Mouse (Mus musculus) embryo, embryonic 11 days (tissue): ENCODE results near the gene Fam120b.
A peak's percentile ranks its signal among the peaks of the same experiment; 100 is the strongest.

Experiments used
- DNase-seq: peaks from one replicate; pipeline ENCODE4 v3.0.0-alpha.2; 2015

Fam120b gene

DNA sequence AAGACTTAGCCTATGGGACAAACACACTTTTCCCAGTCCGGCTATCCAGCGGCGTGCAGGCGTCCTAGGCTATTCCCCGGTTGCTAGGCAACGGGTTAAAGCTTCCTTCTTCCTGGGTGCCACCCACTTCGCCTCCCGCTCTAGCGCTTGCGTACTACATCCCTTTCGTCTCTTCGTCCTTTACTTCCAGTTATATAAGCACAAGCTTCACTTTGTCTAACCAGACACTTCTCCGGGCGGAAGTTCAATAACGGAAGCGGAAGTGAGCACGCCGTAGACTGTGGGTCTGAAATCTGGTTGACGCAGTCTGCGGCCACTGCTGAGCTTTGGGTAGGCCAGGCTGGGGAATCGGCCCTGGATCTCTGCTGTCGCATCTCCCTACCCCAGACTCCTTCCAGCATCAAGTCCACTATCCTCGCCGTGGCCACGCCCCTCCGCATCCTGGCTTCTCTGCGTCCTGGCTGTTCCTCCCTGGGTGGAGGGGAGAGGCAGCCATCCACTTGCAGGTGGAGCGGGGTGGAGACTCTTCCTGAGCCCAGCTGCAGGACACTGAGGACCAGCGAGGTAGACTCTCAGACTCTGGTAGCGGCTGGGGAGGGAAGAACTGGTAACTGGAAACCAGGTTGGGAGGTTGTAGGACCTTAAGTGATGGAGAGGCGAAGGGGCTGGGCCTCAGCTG lies at the start of gene Fam120b:
TSS of gene Fam120b (plus strand) at position 206 of the 679 bp plus-strand sequence.
- peak; percentile 96 for DNase-seq

DNA sequence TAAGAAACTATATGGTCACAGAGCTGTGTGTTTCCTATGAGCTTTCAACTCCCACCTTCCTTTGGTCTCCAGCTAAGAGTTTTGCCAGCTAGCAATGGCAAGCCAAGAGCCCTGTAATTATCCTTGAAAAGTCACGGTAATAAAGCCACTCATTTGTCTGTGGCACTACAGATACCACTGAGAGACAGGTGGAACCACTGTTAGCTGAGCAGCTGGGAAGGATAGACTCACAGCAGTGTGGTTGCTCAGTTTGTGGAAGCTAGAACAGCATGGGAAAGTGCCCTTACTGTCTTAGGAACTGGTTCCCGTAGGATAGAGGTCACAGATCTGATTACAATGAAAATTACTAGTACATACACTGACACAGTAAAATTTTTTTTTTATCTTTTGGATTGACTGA lies 45.9 kb upstream of the Fam120b start:
- DNase-seq, result no peak

DNA sequence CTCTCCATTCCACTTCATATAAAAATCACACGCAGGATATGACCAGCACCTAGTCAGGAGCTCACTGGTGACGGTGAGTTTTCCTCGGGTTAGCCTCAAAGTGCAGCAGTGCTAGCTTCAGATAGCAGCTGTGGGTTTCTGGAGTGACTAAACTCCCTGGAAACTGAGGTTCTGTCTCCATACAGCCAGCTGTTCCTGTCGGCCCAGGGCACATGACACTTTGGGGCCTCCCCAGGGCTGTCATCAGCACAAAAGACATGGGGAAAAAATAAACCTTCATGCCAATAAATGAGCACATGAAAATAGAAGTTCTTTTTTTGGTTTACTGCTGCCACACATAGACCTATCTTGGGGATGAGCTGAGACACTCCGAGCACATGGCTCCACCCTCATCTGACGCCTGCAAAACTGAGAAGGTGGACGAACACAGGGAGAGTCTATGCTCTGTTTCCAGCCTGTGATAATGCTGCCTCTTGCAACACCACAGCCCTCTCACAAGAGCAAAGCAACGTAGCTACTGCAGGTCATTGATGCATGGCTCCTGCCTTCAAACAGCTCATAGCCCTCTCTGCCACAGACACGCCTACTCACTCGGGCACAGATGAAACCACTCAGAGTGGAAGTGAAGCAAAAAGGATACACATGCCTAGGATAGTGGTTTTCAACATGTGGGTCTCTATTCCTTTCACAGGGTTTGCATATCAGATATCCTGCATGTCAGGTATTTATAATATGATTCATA lies 43.0 kb upstream of the Fam120b start:
- DNase-seq, result no peak

DNA sequence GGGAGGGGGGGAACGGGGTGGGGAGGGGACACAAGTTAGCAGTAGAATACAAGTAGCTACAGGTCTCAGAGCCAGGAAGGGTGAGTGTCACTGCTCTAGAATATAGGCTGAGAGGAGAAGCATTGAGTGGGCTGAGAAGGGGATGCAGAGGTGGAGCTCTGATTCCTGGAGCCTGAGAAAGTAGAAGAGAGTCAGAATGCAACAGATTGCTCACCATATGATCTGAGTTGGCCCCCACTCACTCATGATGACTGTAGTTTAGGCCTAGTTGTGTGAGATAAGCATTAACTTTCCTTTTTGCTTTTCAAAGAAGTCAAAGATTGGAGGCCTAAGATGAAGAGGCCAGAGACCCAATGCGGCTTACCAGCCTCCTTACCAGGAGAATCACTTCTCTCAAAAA lies 42.0 kb upstream of the Fam120b start:
- DNase-seq, result no peak

DNA sequence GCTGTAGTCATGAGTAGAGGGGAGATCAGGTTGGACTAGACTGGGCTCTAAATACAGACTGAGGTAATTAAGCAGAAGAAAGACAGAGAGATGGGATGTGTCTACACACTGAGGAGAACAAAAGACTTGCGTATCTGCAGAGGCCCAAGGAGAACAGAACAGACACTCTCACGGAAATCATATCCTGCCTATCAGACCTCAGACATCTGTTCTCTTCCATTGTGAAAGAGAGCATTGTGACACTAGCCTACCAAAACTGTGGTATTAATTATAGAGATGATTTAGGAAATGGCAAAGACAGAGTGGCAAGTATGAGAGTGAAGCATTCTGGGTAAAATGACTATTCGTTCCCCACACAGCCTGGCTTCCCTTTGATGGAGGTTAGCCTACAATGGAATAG lies 40.9 kb upstream of the Fam120b start:
- no peak for DNase-seq

DNA sequence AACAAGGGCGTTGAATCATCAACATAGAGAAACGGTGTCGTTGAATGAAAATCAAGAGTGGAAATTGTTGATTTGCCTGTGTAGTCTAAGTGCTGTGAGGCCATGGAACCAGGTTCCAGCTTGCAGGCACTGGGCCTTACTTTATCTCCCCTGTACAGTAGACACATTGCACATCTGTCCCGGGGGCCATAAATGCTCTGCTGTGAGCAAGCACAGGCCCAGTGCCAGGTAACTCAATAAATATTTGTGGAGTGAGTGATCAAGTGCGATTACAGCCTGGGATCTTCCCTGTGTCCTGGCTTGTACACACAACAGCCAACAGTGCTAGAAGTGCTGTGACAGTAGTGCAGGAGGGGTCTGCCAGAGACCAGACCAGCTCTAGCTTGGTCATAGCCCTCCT lies 39.5 kb upstream of the Fam120b start:
- no peak for DNase-seq

DNA sequence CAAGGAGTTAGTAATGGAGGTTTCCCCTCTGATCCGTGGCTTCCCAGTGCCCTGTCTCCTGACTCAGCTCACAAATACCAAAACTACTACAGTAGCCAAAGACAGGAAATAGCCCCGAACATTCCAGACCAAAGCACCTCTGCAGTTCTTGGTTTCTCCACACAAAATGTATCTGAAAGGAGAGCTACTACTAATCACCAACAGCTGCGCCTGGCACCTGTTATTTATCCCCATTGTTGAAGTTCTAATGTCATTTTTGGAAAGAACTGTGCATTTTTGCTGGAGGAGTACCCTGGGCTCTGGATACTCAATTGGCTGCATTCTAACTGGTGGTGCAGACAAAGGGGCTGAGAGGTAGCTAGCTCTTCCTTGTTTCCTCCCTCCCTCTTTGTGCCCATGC lies 38.9 kb upstream of the Fam120b start:
- DNase-seq, result no peak

DNA sequence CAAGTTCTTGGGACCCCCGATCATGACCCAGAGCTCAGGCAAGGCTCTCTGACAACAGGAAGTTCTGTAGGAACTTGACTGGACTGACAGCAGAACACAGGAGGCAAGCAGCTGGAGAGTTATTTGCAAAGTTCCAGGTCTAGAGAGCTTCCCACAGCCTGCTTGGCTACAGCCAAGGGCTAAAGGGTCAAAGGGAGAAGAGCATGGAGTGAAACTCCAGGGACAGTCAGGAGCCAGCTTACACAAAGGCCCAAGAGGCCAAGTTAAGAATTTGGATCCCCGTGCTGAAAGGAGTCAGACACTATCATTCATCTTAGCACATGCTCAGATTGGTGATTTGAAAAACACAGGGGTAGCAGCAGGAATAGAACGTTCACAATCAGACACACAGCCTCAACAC lies 32.3 kb upstream of the Fam120b start:
- no peak for DNase-seq

DNA sequence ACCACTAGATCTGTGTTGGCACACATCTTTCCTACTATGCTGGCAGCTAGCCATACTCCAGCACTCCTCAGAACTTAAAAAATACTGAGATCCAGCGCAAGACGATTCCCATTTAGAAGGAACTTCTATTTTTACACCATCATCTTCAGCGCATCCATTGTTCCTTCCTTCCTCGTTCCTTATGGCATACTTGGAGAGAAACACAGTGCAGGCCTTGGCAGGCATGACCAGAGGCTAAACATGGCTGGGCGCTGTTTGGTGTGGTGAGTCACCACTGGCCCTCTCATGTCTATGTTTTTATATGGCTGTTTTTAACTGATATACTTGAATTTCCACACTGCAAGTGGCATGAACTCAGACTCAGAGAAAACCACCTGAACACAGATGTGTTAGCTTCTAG lies 30.4 kb upstream of the Fam120b start:
- DNase-seq, result no peak

DNA sequence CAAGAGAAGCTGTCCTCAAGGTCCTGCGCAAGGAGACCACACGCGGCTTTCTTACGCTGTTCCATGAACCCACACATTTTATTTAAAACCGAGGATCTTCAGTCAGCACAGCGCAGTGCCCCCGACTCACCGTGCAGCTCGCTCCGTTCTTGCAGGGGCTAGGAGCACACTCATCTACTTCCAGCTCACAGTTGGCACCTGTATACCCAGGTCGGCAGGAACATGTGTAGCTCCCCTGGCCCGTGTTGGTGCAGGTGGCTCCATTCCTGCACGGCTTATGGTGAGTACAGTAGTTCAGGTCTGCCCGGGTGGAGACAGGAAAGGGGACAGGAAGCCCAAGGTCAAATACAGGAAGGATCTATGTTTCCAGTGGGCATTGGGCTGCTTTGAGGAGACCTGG lies 25.6 kb upstream of the Fam120b start:
- no peak for DNase-seq

DNA sequence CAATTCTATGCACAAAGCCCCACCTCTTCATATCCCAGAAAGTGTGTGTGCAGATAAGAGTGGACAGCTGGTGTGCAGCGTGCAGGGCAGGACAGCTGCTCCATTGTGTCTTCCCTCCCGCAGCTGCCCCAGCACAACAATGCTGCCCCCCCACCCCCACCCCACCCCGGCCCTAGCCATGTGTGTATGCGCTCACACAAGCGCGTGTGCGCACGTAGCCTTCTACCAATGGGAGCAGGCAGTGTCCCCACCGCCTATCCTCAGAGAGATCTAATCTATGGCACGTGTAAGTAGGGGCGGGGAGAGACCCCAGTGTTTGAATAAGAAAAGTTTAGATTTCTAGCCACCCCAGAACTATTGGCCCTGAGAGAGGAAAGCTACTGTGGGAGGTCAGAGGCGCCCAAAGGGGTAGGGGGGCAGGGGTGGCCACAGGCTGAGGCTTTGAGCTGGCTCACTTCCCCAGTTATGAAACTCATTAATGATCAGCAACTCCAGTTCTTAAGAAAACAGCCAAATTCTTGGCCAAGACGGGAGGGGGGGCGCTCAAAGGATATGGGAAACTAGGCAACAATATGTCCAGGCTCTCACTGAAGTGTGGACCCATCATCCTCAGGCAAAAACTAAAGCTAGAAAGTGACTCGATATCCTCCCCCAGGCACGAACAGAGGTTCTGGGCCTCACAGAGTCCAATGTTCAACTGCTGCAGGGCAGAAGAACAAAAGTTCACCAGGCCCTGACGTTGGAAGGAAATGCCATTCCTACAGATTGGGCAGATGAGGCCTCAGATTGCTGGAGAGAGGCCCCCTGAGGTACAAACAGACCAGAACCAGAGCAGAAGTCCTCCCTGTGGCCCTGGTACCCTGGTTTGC lies 23.8 kb upstream of the Fam120b start:
- peak; percentile 70 for DNase-seq

DNA sequence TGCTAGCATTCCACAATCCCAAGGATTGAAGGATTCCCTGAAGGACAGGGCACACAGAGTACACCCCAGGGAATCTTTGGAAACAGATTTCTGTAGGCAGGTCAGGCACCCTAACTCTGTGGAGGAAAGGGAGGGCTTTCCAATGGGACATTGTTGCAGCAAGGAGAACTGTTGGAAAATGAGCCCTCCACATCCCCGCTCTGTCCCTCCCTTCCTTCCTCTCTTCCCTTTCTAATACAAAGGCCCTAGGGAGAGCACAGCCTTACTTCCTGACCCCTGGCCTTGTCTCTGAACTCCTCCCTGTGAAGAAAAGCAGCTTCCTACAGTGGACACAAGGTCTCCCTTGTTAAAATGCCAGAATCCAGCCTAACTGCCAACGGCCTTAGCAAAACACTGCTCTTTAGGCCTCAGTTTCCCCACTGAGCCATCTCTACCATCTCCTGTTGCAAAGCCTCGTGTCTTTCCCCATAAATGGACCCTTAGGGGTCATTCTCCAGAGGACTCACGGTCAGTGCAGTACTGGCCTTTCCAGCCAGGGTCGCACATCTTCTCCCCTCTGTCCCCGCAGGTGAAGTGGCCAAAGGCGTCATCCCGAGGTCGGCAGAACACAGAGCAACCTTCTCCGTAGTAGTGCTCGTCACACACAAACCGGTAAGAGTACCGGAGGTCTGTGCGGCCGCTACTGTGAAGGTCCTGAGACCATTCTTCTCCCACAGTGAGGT lies 22.9 kb upstream of the Fam120b start:
- no peak for DNase-seq

DNA sequence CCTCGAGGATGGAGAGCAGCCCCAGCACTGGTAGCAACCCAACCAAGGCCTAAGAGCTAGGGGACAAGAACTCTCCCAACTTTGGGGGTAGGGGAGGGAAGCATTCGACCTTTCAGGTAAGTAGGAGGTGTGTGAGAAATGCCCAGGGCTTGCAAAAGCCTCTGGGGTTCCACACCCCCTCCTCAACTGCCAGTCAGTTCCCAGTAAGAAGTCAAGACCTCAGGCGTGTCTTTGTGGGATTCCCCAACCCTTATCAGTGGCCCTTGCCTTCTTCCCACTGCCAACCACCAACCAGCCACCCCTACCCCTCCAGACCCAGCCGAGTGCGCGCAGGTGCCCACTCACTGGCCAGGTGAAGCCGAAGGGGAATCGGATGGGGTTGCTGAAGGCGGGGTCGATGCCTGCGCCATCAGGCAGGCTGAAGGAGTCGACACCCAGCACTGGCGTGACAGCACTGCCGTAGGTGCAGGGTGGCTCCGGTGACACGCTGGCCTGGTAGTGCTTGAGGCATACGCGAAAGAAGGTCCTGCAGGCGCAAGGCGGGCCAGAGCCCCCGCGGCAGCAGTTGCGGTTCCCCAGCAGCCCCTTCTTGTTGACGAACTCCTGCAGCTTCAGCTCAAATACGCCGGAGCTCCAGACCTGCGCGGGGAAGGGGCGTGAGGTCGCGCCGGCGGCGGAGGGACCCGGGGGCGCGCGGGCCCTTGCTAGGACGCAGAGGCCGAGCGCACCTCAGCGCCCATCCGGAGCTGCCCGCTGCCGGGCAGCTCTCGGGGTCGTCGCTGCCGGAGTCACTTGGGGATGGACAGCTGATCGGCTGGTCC lies 21.5 kb upstream of the Fam120b start:
- peak; percentile 44 for DNase-seq

DNA sequence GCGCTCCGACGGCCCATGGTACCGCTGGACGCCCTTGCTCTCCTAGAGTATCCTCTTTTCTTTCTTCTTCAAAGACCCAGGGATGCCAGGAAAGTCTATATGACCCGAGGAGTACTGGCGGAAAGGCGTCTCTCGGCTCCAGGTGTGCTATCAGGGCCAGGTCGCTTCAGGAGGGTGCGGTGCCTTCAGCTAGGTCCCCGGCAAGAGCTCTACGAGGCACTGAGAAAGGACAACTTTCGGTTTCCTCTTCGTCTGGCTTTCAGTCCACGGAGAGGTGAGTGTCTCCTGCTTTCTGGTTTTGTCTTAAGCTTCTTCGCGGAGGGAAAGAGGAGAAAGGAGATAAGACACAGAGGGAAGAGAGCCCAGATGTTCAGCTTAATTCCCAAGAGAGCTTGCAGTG lies 20.8 kb upstream of the Fam120b start:
- no peak for DNase-seq

DNA sequence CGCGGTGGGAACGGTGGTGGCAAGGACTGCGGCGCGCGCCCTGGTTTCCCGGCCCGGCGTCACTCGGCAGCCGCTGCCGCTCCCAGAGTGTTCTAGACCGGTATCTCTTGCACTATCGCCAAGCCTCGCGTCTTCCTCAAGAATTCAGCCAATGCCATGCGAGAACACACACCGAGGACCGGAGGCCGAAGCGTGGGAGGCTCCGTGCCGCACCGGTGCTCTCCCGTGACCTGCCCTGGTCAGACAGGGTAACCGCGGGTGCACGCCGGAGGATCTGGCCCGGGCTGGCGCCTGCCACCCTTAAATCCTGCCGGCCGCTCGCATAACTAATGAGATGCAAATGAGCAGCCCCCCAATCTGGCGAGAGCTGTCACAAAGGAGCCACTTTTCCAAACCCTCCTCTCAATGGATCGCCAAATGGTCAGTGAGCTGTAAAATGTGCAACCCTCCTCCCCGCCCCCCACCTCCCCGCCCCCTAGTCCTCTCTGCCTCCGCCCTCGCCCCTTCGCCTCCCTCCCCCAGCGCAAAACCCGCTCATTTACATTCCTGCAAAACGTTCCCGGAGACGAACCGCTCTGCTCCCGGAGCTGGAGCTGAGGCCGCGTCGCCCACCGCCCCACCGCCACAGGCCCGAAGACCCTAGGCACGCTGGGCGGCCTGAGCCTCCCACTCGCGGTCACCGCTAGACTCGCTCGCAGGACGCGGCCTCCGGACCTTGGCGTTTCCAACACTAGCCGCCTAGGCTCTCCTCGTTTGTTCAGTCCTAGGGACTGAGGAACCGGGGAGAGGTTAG lies 20.1 kb upstream of the Fam120b start:
- peak; percentile 85 for DNase-seq

DNA sequence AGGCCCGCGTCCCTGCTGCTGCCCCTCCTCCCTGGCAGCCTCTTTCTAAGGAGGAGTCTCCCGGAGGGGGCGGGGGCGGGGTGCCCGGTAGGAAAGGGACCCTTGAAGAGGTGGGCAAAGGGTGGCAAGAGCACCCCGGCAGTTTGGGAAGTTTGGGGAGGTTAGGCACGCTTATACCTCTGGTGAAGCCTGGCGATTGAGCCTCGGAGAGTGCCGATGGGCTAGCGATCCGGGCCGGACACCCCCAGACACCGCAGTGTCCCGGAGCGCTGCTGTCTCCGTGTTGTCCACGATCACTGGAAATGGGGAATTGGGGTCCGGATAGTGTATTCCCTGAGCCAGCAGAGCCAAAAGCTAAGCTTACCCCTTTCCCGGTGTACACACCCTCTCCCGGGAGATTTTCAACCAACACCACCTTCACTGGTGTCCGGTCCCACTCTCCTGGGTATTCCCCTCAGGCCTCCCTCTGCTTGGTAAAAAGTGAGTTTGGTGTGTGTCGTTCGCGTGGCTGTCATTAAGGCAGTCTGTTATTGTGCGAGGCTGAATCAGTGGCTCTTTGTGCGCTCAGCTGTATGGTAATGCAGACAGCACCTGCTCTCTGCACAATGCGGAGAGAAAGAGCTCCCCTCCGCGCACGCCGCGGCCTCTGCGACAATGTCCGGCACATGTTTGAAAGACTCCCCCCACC lies 19.4 kb upstream of the Fam120b start, which contains the start of gene Dll1:
TSS of gene Dll1 (minus strand) at position 379 of the 688 bp plus-strand sequence.
- DNase-seq, result peak; percentile 83

DNA sequence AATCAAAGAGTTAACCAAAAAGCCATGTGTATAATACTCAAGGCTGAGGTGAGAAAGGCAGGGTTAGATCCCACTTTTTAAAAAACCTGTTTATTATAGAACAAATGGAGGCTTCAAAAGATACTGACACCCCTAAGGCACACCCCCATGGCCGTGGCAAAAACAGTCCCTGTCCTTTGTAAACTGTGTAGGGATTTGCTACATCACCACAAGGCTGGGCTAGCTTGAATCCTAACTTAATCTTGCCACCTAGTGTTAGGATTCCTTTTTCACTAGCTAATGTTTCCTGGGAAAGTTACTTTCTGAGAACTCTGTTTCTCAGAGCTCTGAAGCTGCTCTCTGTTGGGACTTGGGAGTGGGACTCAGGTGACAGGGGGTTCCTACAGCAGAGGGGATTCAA lies 18.1 kb upstream of the Fam120b start:
- peak; percentile 75 for DNase-seq

DNA sequence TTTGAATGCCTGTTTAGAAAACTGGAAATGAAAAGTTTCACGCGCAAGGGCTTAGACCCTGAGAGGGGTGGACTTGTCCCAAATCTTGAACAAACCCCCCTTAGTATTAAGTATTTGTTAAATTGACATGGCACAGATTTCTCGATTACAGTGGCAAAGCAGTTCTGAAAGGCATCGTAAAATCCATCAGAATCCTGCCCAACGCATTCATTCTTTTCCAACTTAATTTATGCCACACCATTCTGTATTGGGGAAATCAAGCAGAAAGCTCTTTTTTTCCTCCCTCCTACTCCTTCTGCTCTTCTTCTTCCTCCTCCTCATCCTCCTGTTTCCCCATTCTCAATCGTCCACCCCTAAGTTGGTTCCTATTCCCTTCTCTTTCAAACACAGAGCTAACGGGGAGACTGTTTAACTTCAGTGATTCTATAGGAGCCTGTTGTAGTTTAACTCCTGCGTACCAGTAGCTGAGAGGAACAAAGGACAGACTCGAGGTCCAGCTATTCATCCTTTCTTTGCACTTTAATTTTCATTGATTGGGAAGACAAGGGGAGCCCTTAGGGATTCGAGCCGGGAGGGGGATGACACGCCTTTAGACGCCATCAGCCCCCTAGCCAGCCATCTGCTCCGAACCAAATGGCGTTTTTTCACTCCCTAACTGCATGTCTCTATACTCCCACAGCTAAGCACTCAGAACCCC lies 17.4 kb upstream of the Fam120b start:
- DNase-seq, result peak; percentile 68

DNA sequence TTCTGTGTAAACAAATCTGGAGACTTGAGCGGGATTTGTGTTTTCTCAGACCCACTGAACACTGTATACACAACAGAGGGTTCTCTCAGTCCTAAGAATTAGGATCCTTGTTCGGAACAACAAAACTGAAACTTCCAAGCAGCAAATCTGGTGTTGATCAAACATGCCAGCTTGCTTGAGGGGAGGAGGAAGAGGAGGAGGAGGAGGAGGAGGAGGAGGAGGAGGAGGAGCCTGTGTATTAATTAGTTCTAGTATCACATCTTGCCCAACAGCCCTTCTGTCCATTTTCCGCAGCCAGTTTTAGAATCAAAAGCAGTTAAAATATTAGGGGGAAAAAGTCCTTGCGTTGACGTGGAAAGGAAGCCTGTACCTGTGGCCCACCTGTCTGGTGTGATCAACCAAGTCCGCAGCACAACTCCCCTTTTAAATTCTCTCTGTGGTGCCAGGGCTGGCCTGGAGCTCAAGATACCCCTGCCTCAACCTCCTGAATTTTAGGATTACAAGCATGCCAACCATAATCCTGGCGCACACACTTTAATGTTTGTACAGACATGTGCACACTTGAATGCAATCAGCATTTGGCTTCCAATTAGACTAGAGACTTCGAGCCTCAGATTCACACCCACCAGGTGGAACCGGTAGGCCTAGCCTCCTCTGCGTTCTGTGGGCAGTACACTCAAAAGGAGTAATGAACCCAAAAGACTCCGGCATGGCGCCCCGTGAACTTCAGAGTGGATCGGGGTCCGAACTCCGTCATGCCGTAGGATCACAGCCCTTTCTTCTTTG lies 16.1 kb upstream of the Fam120b start:
- DNase-seq, result no peak
